Mouse (Mus musculus): Measurements from ENCODE around the gene Srrt.
"Not testable (repeated sequence)": the region's sequence is repeated elsewhere in the genome, so short reads cannot be mapped to it uniquely, and the experiment has no call there.

The Srrt gene

DNA sequence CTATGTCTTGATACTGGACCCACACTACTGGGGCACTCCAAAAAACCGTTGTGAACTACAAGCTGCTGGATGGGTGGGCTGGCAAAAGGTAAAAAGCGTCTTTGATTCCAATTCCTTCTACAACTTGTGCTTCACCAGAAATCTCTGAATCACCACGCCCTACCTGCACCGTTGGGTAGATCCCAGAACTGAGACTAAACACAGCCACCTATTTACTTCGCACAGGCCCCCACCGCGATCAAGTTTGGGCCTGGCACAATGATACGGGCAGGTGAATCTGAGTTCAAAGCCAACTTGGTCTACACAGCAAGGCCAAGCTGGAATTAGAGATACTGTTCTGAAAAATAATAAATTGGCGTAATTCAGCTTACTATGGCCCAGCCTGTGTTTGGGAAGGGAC lies 12.2 kb downstream of the Srrt start:
- DNase-seq, result no peak

DNA sequence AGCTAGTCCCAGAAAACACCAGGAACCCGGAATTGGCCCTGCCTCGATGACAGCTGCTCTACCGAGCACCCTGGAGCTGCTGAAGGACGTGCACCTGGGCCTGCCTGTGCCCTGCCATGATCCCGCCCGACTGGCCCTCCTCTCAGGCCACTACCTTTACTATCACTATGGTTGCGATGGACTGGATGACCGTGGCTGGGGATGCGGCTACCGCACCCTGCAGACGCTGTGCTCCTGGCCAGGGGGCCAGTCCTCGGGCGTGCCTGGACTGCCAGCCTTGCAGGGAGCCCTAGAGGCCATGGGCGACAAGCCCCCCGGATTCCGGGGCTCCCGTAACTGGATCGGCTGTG lies 12.8 kb downstream of the Srrt start:
- DNase-seq, result no peak

DNA sequence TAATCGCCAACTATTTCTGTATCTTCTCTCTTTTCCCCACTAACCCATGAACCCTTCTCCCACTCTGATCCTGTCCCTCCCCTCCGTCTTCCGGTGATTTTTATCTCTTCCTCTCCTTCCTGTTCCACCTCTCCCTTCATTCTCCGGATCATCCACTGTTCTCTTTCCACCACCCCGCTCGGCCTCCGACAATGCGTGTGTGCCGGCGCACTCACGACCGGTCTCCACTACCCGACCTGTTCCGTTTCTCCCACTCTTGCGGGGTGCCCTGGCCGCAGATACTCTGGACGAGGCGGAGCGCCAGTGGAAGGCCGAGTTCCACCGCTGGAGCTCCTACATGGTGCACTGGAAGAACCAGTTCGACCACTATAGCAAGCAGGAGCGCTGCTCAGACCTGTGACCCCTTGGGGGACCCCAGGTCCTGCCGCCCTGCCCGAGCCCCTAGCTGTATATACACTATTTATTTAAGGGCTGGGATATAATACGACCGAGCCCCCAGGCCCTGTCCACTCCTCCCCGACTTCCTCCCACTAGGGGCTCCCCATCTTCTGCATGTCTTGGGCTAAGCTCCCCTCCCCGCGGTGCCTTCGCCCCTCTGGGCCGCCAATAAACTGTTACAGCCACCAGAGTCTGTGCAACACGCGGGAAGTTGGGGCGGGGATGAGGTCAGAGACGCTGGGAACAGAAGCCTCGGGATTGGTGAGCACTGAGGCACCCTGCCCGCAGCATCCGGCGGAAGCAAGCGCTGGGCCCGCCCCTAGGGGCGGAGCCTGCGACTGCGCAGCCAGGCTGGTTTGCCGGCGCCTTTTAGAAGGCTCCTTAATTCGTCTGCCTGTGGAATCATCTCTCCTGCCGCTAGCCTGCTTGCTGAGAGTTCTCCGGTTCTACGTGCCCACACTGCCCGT lies 13.4 kb downstream of the Srrt start, which contains the start of gene Ufsp1:
Ufsp1 (plus strand) TSS at position 791 of the 905 bp plus-strand sequence.
- peak; percentile 94 for DNase-seq

GRCm38 (mm10) chr5:137293282-137293681 lies 14.2 kb downstream of the Srrt start:
- peak; percentile 70 for DNase-seq

DNA sequence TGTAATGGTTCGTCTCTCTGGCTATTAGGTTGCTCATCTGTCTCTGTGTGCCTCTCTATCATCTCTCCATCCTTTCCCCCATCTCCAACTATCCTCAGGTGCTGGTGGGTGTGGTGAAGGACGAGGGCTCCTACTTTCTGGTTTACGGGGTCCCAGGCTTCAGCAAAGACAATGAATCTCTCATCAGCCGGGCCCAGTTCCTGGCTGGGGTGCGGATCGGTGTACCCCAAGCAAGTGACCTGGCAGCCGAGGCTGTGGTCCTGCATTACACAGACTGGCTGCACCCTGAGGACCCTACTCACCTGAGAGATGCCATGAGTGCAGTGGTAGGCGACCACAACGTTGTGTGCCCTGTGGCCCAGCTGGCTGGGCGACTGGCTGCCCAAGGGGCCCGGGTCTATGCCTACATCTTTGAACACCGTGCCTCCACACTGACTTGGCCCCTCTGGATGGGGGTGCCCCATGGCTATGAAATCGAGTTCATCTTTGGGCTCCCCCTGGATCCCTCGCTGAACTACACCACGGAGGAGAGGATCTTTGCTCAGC lies 16.0 kb downstream of the Srrt start:
- DNase-seq, result no peak

GRCm38 (mm10) chr5:137290677-137291076 lies 16.8 kb downstream of the Srrt start:
- peak; percentile 70 for DNase-seq

DNA sequence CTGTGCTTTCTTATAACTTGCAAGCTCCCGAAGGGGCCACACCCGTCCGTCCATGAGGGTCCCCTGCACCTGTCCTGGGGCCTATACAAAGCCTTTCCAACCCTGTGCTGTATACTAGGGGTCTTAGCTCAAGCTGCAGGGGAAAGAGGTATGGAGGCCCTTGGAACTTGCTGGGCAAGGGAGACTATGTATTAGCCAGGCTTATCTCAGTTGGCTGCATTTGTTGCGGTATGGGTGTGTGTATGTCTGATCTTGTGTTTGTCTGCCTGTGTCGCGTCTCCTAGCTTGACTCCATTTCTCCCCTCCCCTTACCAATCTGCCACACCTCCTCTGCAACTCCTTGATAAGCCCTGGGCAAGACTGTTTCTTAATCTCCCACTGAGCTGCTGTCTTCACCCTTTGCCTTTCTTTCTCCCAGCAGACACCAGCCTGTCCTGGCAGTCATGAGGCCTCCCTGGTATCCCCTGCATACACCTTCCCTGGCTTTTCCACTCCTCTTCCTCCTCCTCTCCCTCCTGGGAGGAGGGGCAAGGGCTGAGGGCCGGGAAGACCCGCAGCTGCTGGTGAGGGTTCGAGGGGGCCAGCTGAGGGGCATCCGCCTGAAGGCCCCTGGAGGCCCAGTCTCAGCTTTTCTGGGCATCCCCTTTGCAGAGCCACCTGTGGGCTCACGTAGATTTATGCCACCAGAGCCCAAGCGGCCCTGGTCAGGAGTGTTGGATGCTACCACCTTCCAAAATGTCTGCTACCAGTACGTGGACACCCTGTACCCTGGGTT lies 17.7 kb downstream of the Srrt start:
- DNase-seq, result no peak

GRCm38 (mm10) chr5:137288999-137289470 lies 18.4 kb downstream of the Srrt start:
- peak; percentile 85 for DNase-seq

DNA sequence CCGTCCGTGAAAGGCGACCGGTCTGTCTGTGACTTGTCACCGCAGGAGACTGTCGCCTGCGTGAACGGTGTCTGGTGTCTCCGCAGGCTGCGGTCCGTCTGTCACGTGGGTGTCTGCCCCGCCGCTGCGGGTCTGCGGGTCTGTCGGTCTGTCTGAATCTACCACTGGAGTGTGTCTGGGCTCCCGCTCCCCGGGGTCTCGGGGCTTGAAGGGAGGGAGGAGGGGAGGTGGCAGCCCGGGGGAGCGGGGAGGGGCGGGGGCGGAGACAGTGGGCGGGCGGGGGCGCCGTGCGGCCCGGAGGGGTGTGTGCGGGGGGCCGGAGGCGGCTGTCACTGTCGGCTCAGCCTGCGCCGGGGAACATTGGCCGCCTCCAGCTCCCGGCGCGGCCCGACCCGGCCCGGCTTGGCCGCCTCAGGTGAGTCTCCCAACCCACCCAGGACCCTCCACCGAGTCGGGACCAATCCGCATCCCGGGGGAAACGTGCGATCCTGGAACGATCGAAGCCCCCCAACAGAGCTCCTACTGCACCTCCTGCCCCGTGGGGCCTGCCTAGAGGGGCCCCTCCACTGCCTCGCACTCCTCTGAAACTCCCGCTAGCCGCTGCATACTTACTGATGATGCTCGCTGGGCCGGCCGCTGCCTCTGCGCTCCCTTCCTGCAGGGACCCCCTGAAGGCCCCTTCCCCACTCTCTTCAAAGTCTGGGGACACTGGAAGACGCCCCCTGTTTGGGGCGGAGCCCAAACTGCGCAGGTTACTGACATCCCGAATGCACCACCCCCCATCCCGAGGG lies 19.3 kb downstream of the Srrt start:
- peak; percentile 54 for DNase-seq

DNA sequence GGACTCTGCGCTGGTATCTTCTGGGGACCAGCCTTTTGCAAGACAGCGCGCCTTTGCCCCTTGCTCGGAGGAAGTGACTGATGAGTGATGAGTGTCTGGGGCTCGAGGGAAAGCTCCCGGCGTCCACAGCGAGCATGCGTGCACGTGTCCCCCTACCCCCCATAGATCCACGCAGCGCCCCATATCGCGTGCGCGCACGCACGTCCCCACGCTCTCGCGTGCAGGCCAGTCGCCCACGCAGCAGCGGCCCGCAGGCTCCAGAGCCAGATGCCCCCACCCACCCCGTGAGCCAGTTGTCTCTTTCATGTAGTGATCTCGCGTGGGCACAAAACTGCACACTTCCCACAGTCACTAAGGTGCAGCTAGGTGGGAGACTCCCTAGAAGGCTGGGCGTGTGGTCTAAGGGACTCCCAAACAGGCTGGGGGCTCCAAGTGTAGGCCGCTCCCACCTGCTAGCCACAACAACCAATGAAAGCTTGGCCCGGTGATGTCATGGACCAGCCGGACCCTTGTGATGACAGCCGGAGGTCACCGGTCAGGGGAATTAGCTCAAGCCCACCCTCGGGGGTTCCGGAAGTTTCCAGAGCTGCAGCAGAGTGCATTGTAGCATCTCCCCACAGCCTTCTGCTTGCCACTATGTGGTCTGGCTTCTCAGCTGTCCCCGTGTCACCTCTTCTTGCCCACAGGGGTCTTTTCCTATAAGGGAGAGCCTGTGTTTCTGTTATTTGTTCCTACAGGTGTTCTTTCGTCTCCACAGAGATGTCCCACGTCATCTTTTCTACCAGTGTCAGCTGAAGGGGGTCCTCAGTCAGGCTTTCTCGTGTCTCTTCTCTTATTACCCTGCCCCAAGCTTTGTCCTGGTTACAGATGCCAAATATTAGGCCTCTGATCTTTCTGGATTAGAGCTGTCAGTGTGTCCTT lies 20.2 kb downstream of the Srrt start, which contains the start of gene Ache:
Ache (plus strand) TSS at position 488 of the 921 bp plus-strand sequence.
- peak; percentile 39 for DNase-seq

DNA sequence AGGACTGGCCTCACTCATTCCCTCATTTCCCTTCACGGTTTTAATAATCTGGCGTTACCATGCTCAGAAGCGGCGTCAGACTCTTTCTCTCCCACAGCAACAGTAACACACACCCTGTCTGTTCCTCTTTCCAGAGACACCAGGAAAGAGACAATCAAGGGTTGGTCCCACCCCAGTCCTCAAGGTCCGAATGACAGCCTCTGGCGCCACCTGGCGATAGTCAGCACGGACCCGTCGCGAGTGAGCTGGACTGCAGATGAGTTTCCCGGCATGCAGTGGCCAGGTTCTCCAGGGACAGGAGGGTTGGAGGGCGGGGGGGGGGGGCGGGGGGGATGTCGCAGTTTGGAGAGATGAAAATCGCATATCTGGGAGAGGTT lies 20.8 kb downstream of the Srrt start:
- DNase-seq, result peak; percentile 93

DNA sequence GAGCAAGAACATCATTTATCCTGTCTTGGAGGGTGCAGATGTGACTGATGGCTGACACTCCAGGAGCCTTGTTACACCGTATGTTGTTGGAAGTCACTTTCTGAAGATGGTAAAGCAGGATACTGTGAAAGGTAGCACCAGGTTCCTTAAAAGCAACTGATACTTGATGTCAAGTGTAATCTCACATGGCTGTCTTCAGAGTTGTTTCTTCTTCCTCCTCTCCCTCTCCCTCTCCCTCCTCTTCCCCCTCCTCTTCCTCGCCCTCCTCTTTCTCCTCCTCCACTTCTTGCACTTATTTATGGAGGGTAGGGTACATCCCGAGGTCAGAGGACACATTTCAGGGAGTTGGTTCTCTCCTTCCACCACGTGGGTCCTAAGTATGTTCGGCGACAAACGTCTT lies 21.5 kb downstream of the Srrt start:
- no peak for DNase-seq

DNA sequence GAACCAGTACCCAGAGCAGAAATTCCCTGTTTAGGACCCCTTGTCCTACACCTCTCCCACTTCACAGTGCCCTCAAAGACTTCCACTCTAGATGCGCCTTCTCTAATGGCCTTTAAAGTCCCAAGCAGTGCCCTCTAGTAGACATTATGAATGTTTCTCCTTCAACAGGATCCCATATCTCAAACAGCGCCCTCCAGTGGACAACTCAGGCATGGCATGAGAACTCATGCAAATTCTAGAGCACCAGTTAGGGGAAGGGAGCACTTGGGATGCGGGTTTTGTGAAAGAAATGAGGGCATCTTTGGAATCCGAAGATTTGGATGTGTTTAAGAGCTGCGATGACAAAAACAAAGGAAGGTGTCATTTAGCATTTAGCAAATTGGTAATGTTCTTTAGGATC lies 22.4 kb downstream of the Srrt start:
- peak; percentile 76 for DNase-seq

DNA sequence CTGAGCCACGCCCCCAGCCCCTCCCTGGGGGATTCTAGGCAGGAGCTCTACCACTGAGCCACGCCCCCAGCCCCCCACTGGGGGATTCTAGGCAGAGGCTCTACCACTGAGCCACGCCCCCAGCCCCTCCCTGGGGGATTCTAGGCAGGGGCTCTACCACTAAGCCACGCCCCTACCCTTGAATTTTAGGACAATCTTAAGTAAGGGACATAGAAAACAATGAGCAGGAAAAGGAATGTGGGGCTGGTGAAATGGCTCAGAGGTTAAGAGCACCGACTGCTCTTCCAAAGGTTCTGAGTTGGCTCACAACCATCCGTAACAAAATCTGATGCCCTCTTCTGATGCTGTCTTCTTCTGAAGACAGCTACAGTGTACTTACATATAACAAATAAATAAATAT lies 23.1 kb downstream of the Srrt start:
- DNase-seq, result not testable (repeated sequence)

DNA sequence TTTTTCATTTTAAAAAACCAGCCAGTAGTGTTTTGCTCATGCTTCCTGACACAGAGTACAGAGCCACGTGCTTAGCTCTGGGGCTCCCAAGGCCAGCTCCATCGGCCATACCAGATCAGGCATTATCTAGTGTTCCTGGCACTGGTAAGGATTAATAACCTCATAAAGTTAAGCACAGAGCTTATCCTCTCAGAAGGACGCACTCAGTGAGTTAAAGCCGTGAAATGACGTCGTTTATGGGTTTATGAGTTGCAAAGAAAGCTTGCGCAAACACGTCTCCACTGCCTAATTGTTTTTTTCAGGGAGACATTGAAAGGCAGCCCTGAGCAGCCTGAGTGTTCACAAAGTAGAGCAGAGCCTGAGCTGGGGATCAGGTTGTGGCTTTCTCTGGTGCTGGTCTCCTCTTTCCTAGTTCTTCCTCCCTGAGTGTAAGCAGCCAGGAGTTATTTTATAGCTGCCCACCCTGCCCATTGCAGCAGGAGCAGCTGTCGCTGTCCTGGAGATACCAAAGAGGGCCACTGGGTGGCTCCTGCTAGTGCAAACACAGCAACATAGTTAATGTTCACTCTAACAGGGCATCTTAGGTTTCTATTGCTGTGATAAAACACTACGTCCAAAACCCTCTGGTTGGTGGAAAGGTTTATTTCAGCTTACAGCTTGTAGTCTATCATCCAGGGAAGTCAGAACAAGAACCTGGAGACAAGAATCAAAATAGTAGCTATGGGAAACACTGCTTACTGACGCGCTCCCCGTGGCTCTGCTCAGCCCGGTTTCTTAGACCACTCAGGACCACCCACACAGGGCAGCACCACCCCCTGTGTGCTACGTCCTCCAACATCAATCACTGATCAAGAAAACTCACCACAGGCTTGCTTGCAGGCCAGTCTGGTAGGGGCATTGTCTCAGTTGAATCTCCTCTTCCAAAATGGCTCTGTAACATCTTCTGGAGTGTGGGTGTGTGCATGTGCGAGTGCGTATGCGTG lies 29.8 kb downstream of the Srrt start:
- peak; percentile 70 for DNase-seq

DNA sequence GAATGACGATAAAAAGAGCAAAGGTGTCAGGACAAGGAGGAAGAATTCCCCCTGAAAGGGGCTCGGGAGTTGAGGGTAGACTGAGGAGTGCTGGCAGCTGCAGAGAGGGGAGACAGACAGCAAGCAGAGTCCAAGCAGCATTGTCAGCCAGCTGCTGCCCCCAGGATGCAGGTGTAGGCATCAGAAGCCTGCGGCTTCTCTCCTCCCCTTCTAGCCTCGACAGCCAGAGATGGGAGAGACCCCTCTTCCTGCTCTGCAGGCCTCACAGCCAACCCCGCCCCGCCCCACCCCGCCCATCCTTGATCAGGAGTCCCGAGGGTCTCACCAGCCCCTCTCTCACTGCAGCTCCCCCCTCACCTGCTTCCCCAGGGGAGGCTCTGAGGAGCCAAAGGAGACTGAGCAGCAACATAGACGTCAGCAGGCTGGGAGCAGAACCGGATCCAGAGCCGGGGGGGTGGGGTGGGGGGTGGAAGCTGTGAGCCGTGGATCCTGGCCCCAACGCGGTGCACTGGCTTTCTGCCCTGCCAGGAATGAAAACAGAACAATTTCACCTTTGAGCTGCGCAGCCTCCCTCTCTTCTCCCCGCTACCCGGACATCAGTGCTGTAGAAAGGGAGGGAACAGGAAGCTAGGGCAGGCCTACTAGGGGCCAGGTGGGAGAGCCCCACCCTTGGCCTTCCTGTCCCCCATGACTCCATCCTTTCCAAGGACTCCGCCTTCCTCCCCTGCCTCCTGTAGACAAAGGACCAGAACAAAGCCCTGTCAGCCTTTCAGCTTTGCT lies 39.2 kb downstream of the Srrt start:
- DNase-seq, result peak; percentile 64

GRCm38 (mm10) chr5:137264787-137265186 lies 42.7 kb downstream of the Srrt start:
- DNase-seq, result no peak

GRCm38 (mm10) chr5:137263897-137264720 lies 43.4 kb downstream of the Srrt start:
- DNase-seq, result no peak
